Mouse (Mus musculus) intestine, embryonic 14.5 days (tissue): ENCODE results near the gene Rabgap1. TPM values are rescaled to one million over a fixed set of nuclear protein-coding genes. Genes with fewer than 3 reads are reported as not detected.
"Not testable (repeated sequence)": the region's sequence is repeated elsewhere in the genome, so short reads cannot be mapped to it uniquely, and the experiment has no call there.

Experiments used
- ATAC-seq: fragments of 200-750 bp; cut with Nextera tagmentation; replicated peaks from 2 replicates; pipeline ENCODE4 v1.8.0; 2017; ENCODE audit warnings: low read depth, moderate number of reproducible peaks, moderate TSS enrichment, moderate library complexity; ENCODE audit not compliant: low FRiP score, low TSS enrichment
- DNase-seq: peaks from one replicate; pipeline ENCODE4 v3.0.0-alpha.2; 2018; ENCODE audit warnings: low spot score
- H3K27ac ChIP-seq: fragments of 300-500 bp; sonication (generic); 2 replicates; pipeline ENCODE4 v1.5.1; 2014; ENCODE audit warnings: low read depth, mild to moderate bottlenecking, control low read depth
- H3K27me3 ChIP-seq: fragments of 300-500 bp; sonication (generic); replicated peaks from 2 replicates; pipeline ENCODE4 v1.6.1; 2014; ENCODE audit warnings: low read length, control low read depth; ENCODE audit not compliant: control insufficient read depth, insufficient read depth
- H3K36me3 ChIP-seq: fragments of 300-500 bp; sonication (generic); 2 replicates; pipeline ENCODE4 v1.6.1; 2014; ENCODE audit warnings: low read length, control low read depth; ENCODE audit not compliant: control insufficient read depth, insufficient read depth
- H3K4me1 ChIP-seq: fragments of 300-500 bp; sonication (generic); replicated peaks from 2 replicates; pipeline ENCODE4 v1.6.1; 2014; ENCODE audit warnings: low read length, control low read depth, mixed read lengths; ENCODE audit not compliant: control insufficient read depth, insufficient read depth
- H3K4me2 ChIP-seq: fragments of 300-500 bp; sonication (generic); 2 replicates; pipeline ENCODE4 v1.6.1; 2014; ENCODE audit warnings: low read length
- H3K4me3 ChIP-seq: fragments of 300-500 bp; sonication (generic); 2 replicates; pipeline ENCODE4 v1.5.1; 2014; ENCODE audit warnings: low read depth, low read length, control low read depth, mixed read lengths
- H3K9ac ChIP-seq: fragments of 300-500 bp; sonication (generic); 2 replicates; pipeline ENCODE4 v1.6.1; 2014; ENCODE audit warnings: mild to moderate bottlenecking, low read length
- H3K9me3 ChIP-seq: fragments of 300-500 bp; sonication (generic); 2 replicates; pipeline ENCODE4 v1.6.1; 2016; ENCODE audit warnings: low read length, control low read depth; ENCODE audit not compliant: control insufficient read depth
- WGBS: fragments of 180-500 bp; shearing (Covaris S2); extraction: QIAGEN DNeasy Blood & Tissue Kit; methylation state at CpG from one replicate; pipeline ENCODE4 v1.1.7; 2014; 5-methylcytosine and 5-hydroxymethylcytosine counted together
- polyA plus RNA-seq: library from polyadenylated mRNA; unstranded; fragments of >200 nt; fragmentation: Nextera tagmentation; extraction: Ambion mirVana; gene quantifications from 2 replicates; pipeline ENCODE4 v1.2.1, GENCODE M21; 2014

Rabgap1 gene
- polyA plus RNA-seq, 1 experiment from 2014 or later: 42.5 TPM

DNA sequence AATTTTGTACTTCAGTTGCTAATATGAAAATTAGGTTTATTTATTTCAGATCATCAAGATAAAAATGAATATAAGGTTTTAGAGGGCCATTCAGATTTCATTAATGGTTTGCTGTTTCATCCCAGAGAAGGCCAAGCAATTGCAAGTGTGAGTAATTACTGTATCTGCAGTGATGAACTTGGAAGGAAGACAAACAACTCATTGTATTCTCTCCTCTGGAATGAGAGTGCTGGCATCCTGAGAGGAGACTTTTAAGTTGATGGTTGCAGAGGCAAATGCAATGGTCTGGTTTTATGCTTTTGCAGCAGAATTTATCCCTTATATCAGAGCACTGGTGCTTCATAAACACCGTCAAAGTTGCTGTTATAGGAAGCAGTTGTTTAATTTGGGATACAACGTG lies 45.9 kb downstream of the Rabgap1 start:
- H3K4me3 ChIP-seq: no peak overlapping the region
- H3K4me1 ChIP-seq: no peaks in the 10 kb centered on the region
- no peak overlapping the region for H3K27ac ChIP-seq
- H3K9me3 ChIP-seq: no peaks in the 10 kb centered on the region
- no peak for ATAC-seq
- WGBS: 95% methylated on average over 2 of the region's 2 CpGs
- H3K36me3 ChIP-seq: peaks cover 84% of the 10 kb centered on the region
- H3K9ac ChIP-seq: no peak overlapping the region
- no peak for DNase-seq
- no peak overlapping the region for H3K4me2 ChIP-seq
- no peaks in the 10 kb centered on the region for H3K27me3 ChIP-seq

DNA sequence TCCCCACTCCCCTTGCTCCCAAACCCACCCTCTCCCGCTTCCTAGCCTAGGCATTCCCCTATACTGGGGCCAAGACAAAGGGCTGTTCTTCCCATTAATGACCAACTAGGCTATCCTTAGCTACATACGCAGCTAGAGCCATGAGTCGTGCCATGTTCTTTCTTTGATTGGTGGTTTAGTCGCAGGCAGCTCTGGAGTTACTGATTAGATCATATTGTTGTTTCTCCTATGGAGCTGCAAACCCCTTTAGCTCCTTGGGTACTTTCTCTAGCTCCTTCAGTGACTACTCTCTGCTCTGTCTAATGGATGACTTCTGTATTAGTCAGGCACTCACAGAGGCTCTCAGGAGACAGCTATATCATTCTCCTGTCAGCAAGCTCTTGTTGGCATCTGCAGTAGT lies 54.2 kb downstream of the Rabgap1 start:
- H3K27ac ChIP-seq: no peak overlapping the region
- no peak overlapping the region for H3K9ac ChIP-seq
- no peaks in the 10 kb centered on the region for H3K9me3 ChIP-seq
- no peak overlapping the region for H3K4me2 ChIP-seq
- no peaks in the 10 kb centered on the region for H3K4me1 ChIP-seq
- H3K4me3 ChIP-seq: no peak overlapping the region
- H3K27me3 ChIP-seq: no peaks in the 10 kb centered on the region
- ATAC-seq (no peak), DNase-seq (no peak)
- peaks cover 80% of the 10 kb centered on the region for H3K36me3 ChIP-seq
- 96% methylated on average over 4 of the region's 4 CpGs for WGBS

DNA sequence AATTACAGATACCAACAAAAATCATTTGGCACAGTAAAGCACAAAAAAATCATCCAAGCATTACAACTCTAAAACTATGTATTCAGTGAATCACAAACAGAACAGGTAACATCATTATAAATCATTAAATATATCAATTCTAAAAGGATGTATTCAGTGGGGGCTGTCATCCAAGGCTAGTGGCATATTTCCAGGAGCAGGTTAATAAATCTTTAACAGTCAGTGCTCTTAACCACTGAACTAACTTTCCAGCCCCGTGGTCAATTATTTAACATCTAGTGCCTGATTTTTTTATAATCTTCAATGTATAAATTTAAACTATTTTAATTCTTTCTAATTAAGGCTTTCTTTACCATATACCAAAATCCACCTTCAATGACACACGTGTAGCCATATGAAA lies 62.8 kb downstream of the Rabgap1 start:
- not testable (repeated sequence) for ATAC-seq, H3K27ac ChIP-seq, DNase-seq, H3K27me3 ChIP-seq, H3K9me3 ChIP-seq, H3K4me3 ChIP-seq, H3K4me1 ChIP-seq, H3K4me2 ChIP-seq, H3K9ac ChIP-seq
- WGBS: 90% methylated on average over 2 of the region's 2 CpGs
- H3K36me3 ChIP-seq: peaks cover 68% of the 10 kb centered on the region

DNA sequence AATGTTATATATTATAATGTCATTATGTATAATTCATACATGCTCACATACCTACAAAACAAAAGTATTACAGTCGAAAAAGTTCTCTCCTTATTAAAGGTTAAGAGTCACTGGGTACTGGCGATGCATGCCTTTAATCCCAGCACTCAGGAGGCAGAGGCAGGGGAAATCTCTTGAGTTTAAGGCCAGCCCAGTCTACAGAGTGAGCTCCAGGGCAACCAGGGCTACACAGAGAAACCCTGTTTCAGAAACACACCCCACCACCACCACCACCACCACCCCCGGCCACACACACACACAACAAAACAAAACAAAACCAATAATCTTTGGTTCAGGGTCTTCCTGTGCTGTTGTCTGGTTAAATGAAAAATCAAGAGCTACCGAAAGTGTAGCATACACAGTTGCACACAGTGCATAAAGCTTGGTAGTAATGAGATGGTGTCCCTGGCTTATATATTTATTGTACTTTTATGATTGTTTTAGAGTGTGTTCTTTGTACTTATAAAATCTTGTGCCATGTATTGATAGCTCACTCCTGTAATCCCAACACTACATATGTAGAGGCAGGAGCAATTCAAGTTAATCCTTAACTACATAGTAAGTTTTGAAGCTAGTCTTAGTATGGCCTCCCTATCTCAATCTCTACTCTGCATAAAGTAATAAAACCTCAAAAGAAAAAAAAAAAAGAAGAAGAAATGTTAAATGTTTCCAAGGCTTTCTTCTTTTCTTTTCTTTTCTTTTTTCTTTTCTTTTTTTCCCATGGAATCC lies 68.2 kb downstream of the Rabgap1 start:
- H3K4me3 ChIP-seq: no peak overlapping the region
- no peak overlapping the region for H3K4me2 ChIP-seq
- no peak overlapping the region for H3K9ac ChIP-seq
- WGBS: 82% methylated on average over 4 of the region's 4 CpGs
- peaks cover 4% of the 10 kb centered on the region; the same call in 1 of the 2 replicates for H3K4me1 ChIP-seq
- DNase-seq (no peak), ATAC-seq (peak; percentile 76)
- no peaks in the 10 kb centered on the region for H3K9me3 ChIP-seq
- H3K27ac ChIP-seq: no peak overlapping the region
- H3K27me3 ChIP-seq: no peaks in the 10 kb centered on the region
- peaks cover 55% of the 10 kb centered on the region for H3K36me3 ChIP-seq

DNA sequence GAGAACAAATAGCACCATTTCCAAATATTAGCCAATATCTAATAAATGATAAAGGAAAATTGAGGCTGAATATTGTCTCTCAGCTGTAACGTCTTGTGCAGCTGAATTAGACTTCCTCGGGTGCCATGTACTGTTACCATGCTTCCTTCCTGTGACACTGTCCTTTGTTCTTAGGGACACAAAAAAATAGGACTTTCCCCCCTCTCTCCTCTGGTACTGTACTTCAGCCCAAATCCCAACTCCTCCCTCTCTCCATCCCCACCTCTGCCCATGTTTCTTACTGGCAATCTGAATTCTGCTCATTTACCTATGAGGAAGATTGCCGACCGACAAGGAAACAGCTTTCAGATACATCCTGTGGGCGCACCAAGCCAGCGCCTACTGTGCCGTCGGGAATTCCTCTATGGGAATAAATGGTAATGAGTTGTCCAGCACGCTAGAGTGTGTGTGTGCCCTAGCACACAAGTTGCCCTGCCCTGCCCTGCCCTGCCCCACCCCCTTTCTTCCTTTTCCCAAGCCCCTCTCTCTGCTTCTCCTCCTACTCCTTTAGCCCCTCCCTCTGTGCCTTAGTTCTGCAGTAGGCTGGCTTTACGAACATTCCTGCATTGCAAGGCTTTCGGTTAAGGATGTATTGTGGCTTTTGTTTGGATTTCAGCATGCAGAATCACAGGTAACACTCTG lies 73.1 kb downstream of the Rabgap1 start, which contains the start of gene Gpr21:
Gpr21 (plus strand) TSS at position 303 of the 681 bp plus-strand sequence.
- H3K4me3 ChIP-seq: no peak within 1 kb of the TSS
- H3K27ac ChIP-seq: no peak within 1 kb of the TSS
- H3K36me3 ChIP-seq: peaks cover 35% of the 10 kb centered on the region
- peak; percentile 57; the same call in 1 of the 2 replicates for ATAC-seq
- no peak for DNase-seq
- H3K4me1 ChIP-seq: peaks cover 6% of the 10 kb centered on the region; the same call in 1 of the 2 replicates
- peak within 1 kb of the TSS; percentile 30; the same call in 1 of the 2 replicates for H3K4me2 ChIP-seq
- H3K9me3 ChIP-seq: no peaks in the 10 kb centered on the region
- 35% methylated on average over 11 of the region's 11 CpGs for WGBS
- no peaks in the 10 kb centered on the region for H3K27me3 ChIP-seq
- H3K9ac ChIP-seq: no peak within 1 kb of the TSS

DNA sequence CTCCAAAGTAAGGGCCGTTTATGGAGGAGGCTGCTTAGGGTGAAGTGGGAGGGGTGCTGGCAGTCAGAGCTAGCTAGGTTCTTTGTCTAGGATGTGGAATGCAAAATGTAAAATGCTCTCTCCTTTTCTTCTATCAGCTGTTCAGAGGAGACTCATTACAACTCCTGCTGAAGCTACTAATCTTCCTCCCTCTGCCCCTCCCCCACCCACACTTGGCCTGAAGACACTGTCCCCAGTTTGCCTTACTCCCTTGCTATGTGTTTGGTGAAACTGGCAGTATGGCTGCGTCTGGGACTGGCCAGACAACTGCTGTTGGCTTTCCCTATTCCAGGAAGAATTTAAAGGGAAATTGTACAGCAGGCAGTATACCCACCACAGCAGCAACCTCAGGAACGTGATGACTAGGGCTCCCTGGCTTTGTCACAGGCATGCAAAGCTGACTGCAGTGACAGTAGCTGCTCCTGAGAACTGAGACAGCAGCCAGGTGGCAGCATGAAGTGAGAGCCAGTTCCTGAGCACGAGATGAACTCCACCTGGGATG lies 73.9 kb downstream of the Rabgap1 start:
- Histone ChIP-seq H3K4me2 (no peak overlapping the region), H3K4me1 (peaks cover 6% of the 10 kb centered on the region; the same call in 1 of the 2 replicates), H3K9me3 (no peaks in the 10 kb centered on the region), H3K27ac (no peak overlapping the region), H3K4me3 (no peak overlapping the region), H3K9ac (no peak overlapping the region), H3K36me3 (peaks cover 29% of the 10 kb centered on the region), H3K27me3 (no peaks in the 10 kb centered on the region)
- DNase-seq (no peak), ATAC-seq (no peak)
- 41% methylated on average over 4 of the region's 4 CpGs for WGBS

DNA sequence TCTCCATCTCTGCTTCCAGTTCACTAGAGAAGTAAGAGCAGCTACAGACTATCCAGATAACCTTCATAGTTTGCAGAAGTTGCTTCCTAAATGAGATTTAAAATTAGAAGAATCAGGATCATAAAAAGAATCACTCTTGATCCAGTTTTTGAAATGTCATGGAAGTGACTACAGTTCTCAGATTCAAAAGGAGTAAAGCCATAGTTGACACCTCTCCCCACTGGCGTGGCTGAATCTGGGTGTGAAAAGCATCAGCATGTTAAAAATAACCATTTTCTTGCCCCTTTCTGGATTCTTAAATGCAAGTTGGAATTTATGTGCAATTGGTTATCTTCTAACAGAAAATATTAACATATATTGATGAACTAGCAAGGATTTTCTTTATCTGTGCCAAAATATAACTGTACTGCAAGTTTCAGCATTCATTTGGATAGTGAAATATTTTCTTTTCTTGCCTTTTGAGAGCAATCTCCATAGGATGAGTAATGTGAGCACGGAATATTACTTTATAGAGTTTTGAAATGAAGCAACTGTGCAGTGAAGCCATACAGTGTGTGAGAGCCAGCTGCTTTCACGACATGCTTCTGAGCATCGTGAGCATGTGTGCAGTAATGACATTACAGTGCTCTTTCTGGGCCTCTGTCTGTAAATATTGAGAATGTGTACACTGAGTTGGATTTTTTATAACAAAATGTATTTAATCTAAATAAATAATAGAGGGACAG lies 75.6 kb downstream of the Rabgap1 start:
- WGBS: 58% methylated on average over 4 of the region's 4 CpGs
- no peak overlapping the region for H3K4me2 ChIP-seq
- DNase-seq (no peak), ATAC-seq (no peak)
- H3K4me3 ChIP-seq: no peak overlapping the region
- no peak overlapping the region for H3K9ac ChIP-seq
- H3K36me3 ChIP-seq: peaks cover 19% of the 10 kb centered on the region
- H3K9me3 ChIP-seq: no peaks in the 10 kb centered on the region
- H3K27ac ChIP-seq: no peak overlapping the region
- H3K4me1 ChIP-seq: peaks cover 6% of the 10 kb centered on the region; the same call in 1 of the 2 replicates
- no peaks in the 10 kb centered on the region for H3K27me3 ChIP-seq

DNA sequence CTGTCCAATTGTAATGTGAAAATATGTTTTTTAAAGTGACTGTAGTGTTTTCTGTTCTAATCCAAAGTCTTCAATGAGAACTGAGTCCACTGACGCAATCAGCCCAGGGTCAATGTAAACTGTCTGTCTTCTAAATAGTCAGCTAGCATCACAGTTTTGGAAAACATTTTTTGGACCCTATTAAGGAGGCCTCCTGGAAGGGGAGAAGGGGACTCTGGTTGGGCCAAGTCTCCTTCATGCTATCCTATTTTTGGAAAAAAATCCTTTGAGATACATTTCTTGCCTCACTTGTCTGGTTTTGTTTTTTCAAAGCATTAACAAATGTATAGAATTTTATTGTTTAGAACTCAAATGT lies 76.2 kb downstream of the Rabgap1 start:
- ATAC-seq (no peak), DNase-seq (no peak)
- no peak overlapping the region for H3K4me2 ChIP-seq
- H3K27me3 ChIP-seq: no peaks in the 10 kb centered on the region
- WGBS: 61% methylated on average over 1 of the region's 1 CpGs
- no peak overlapping the region for H3K27ac ChIP-seq
- peaks cover 6% of the 10 kb centered on the region; the same call in 1 of the 2 replicates for H3K4me1 ChIP-seq
- peaks cover 19% of the 10 kb centered on the region for H3K36me3 ChIP-seq
- H3K4me3 ChIP-seq: no peak overlapping the region
- no peaks in the 10 kb centered on the region for H3K9me3 ChIP-seq
- no peak overlapping the region for H3K9ac ChIP-seq
